Mouse (Mus musculus) spleen, adult 2 months (tissue): ENCODE data around the gene Gstp3. TPM values are rescaled to one million over a fixed set of nuclear protein-coding genes. Genes with fewer than 3 reads are reported as not detected.

ENCODE experiments used
- DNase-seq, 2 experiments: peaks; one replicate each; pipeline versions ENCODE4 v3.0.0 to v3.0.0-alpha.2; 2012 to 2021; ENCODE audit warnings: low spot score in 2 of 2, low read depth in 1 of 2
- H3K27ac ChIP-seq: fragments of 200-500 bp; 2 replicates; pipeline ENCODE4 v1.5.1; 2012; ENCODE audit warnings: low read length, inconsistent platforms; ENCODE audit not compliant: insufficient read depth
- H3K27me3 ChIP-seq: fragments of 200-500 bp; 2 replicates; pipeline ENCODE4 v1.6.1; 2012; ENCODE audit warnings: mild to moderate bottlenecking, moderate library complexity, low read length, inconsistent platforms; ENCODE audit not compliant: control insufficient read depth, insufficient read depth
- H3K36me3 ChIP-seq: fragments of 200-500 bp; 2 replicates; pipeline ENCODE4 v1.6.1; 2012; ENCODE audit warnings: mild to moderate bottlenecking, low read length, inconsistent platforms; ENCODE audit not compliant: control insufficient read depth, insufficient read depth
- H3K4me1 ChIP-seq: fragments of 200-500 bp; 2 replicates; pipeline ENCODE4 v1.6.1; 2011; ENCODE audit warnings: inconsistent platforms; ENCODE audit not compliant: control insufficient read depth, insufficient read depth, insufficient read length
- H3K4me3 ChIP-seq: fragments of 200-500 bp; 2 replicates; pipeline ENCODE4 v1.5.1; 2011; ENCODE audit warnings: mild to moderate bottlenecking, inconsistent platforms; ENCODE audit not compliant: insufficient read depth, insufficient read length; ENCODE audit errors: extremely low read depth
- CTCF ChIP-seq: fragments of 200-500 bp; IDR thresholded peaks from 2 replicates; pipeline ENCODE4 v1.5.1; 2011; ENCODE audit warnings: mild to moderate bottlenecking, inconsistent platforms; ENCODE audit not compliant: insufficient read depth, insufficient read length, insufficient replicate concordance; ENCODE audit errors: extremely low read depth
- POLR2A ChIP-seq: fragments of 200-500 bp; IDR thresholded peaks from 2 replicates; pipeline ENCODE4 v1.6.1; 2011; ENCODE audit warnings: low read depth, low read length, inconsistent platforms
- WGBS: fragments of 180-500 bp; shearing (Covaris S2); methylation state at CpG from one replicate; pipeline ENCODE4 v1.1.7; 2018; 5-methylcytosine and 5-hydroxymethylcytosine counted together
- polyA plus RNA-seq: library from polyadenylated mRNA; depleted of rRNA; stranded (reverse); fragments of >200 nt; gene quantifications from 2 replicates; pipeline ENCODE4 v1.2.3, GENCODE M21; 2012; rRNA removed

Gstp3 gene
- 13.0 and 15.7 TPM in 2 replicates for polyA plus RNA-seq

DNA sequence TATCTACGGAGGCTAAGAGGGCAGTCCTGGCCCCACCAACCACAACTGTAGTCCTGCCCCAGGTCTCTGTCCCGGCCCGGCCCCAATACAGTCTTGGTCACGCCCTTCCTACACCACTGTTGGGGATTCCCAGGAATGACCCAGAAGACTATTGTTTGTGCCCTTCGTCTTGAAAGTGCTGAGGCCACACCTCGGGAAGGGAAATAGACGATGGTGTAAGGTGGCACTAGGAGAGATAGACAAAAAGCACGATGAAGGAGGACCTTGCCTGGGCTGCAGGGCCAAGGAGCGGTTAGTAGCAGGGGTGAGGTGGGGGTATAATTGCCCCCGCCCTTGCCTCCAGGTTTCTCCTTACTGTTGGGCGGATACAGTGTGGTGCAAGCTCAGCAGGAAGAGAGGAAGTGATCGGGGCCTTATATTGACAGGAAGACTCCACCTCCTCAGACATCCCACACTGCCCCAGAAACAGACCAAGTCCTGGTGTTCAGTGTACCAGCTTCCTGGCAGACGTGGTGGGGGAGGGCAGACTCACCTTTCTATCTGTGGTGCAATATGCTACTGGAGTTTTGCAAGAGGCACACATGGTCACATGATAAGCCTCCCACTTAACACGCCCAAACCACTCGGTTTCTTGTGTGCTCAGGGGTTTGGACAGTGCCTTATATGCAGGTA is at the start of gene Gstp3:
Gene Gstp3, minus strand, starts transcription at position 501 of the 672 bp plus-strand sequence.
- TF ChIP-seq CTCF (no peak), POLR2A (no peak)
- no peaks in the 10 kb centered on the region for H3K36me3 ChIP-seq
- H3K27me3 ChIP-seq, result no peaks in the 10 kb centered on the region
- peak within 1 kb of the TSS; percentile 35; the same call in 1 of the 2 replicates for H3K4me3 ChIP-seq
- no peak for DNase-seq
- H3K27ac ChIP-seq, result peak within 1 kb of the TSS; percentile 71
- H3K4me1 ChIP-seq, result peaks cover 2% of the 10 kb centered on the region; the same call in 1 of the 2 replicates
- WGBS, result 35% methylated on average over 15 of the region's 15 CpGs

DNA sequence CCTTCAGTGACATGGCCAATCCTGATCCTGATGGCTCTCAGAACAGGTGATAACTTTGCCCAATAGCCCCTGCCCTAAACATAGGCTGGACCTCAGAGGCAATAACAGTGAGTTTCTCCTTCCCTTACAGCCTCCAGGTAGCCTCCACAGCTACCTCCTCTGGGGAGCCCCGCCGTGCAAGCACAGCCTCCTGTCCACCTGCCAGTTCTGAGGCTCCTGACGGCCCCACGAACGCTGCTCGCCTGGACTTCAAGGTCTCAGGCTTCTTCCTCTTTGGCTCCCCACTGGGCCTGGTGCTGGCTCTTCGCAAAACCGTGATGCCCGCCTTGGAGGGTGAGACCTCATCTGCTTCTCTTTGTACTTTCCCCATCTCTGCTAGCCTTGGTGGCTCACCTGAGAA is 49.2 kb upstream of the Gstp3 start:
- Histone ChIP-seq H3K27me3 (no peaks in the 10 kb centered on the region), H3K36me3 (peaks cover 52% of the 10 kb centered on the region), H3K27ac (no peak overlapping the region), H3K4me1 (peaks cover 4% of the 10 kb centered on the region; the same call in 1 of the 2 replicates), H3K4me3 (no peak overlapping the region)
- TF ChIP-seq CTCF, result no peak
- TF ChIP-seq POLR2A, result no peak
- DNase-seq, result no peak
- 88% methylated on average over 9 of the region's 9 CpGs for WGBS

DNA sequence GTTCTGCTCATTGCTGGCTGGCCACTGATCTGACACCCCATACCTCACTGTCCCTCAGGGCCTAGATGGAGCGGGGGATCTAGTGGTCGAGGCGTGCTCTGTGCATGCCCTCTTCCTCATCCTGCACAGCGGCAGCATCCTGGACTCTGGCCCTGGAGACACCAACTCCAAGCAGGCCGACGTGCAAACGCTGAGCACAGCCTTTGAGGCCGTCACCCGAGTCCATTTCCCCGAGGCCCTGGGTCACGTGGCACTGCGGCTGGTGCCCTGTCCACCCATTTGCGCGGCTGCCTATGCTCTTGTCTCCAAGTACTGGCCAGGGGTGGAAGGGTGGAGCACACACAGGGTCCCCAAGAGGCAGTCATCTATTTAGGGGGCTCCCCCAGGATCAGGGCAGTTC is 47.3 kb upstream of the Gstp3 start:
- peaks cover 50% of the 10 kb centered on the region for H3K36me3 ChIP-seq
- peaks cover 1% of the 10 kb centered on the region; the same call in 1 of the 2 replicates for H3K4me1 ChIP-seq
- no peak for TF ChIP-seq POLR2A
- no peak for TF ChIP-seq CTCF
- 94% methylated on average over 14 of the region's 14 CpGs for WGBS
- H3K27ac ChIP-seq, result no peak overlapping the region
- no peak for DNase-seq
- no peaks in the 10 kb centered on the region for H3K27me3 ChIP-seq
- H3K4me3 ChIP-seq, result no peak overlapping the region

DNA sequence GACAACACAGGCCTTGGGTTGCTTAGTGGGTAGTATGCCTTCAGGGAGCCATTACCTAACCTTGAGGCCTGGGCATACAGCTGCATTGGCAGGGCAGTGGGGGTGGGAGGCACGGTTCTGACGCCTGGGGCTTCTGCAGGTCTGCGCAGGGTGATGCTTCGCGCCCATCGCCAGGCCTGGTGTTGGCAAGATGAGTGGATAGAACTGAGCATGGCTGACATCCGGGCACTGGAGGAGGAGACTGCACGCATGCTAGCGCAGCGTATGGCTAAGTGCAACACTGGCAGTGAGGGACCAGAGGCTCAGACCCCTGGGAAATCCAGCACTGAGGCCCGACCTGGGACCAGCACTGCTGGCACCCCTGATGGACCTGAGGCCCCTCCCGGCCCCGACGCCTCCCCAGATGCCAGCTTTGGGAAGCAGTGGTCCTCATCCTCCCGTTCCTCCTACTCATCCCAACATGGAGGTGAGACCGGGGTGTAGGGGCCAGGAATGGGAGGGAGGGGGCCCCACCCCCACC is 45.4 kb upstream of the Gstp3 start:
- 94% methylated on average over 16 of the region's 16 CpGs for WGBS
- Histone ChIP-seq H3K36me3 (peaks cover 42% of the 10 kb centered on the region), H3K27ac (no peak overlapping the region), H3K4me3 (no peak overlapping the region), H3K27me3 (no peaks in the 10 kb centered on the region), H3K4me1 (peaks cover 10% of the 10 kb centered on the region)
- no peak for TF ChIP-seq POLR2A
- no peak for TF ChIP-seq CTCF
- no peak for DNase-seq

DNA sequence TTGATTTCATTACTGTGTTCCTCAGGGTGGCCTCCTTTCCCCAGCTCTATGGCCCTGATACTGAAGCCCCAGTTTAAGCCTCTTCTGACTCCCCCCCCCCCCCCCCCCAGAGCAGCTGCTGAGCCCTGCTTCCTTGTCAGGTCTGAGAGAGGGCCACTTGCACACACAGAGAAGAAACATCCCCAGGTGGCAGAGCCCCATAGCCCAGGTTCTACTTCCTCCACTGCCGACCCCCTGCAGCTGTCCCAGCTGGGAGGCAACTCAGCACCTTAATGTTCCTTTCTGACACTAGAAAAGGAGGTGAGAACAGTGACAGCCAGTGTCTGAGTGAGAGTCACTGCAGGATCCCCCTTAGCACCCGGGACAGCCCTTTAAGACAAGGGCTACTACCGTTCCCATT is 44.4 kb upstream of the Gstp3 start:
- 65% methylated on average over 3 of the region's 3 CpGs for WGBS
- Histone ChIP-seq H3K4me3 (no peak overlapping the region), H3K36me3 (peaks cover 42% of the 10 kb centered on the region), H3K27me3 (no peaks in the 10 kb centered on the region), H3K27ac (no peak overlapping the region), H3K4me1 (peaks cover 10% of the 10 kb centered on the region)
- no peak for TF ChIP-seq POLR2A
- no peak for TF ChIP-seq CTCF
- no peak for DNase-seq

DNA sequence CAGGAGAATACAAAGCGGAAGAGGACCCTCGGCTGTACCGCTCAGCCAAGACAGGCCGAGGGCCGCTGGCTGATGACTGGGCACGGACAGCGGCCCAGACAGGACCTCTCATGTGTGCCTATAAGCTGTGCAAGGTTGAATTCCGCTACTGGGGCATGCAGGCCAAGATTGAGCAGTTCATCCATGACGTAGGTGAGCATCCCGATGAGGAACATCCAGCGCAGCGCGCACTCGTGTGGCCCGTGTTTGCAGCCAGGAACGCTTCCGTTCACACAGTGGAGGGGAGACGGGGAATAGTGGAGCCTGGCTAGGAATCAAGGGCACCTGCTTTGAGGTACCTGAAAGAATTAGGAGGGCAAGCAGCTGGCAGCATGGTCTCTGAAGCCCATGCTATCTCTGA is 43.9 kb upstream of the Gstp3 start:
- Histone ChIP-seq H3K36me3 (peaks cover 39% of the 10 kb centered on the region), H3K27ac (no peak overlapping the region)
- 97% methylated on average over 18 of the region's 18 CpGs for WGBS

DNA sequence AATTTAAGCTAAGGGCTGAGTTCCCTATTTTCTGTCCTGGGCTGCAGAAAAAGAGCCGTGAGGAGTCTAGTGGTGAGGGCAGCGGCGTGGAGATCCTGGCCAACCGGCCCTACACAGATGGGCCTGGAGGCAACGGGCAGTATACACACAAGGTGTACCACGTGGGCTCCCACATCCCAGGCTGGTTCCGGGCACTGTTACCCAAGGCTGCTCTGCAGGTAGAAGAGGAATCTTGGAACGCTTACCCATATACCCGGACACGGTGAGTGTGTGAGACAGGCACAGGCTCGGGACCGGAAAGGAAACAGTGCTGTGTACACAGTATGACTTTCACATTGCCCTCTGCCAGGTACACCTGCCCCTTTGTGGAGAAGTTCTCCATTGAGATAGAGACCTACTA is 43.3 kb upstream of the Gstp3 start:
- peaks cover 33% of the 10 kb centered on the region for H3K36me3 ChIP-seq
- 76% methylated on average over 12 of the region's 12 CpGs for WGBS
- TF ChIP-seq POLR2A (no peak), CTCF (no peak)
- DNase-seq, result no peak
- no peaks in the 10 kb centered on the region for H3K27me3 ChIP-seq
- no peak overlapping the region for H3K4me3 ChIP-seq
- peaks cover 21% of the 10 kb centered on the region for H3K4me1 ChIP-seq
- no peak overlapping the region for H3K27ac ChIP-seq

More for the DNA sequence above, 43.9 kb upstream of the Gstp3 start:
- DNase-seq, result no peak
- H3K4me3 ChIP-seq, result no peak overlapping the region
- TF ChIP-seq POLR2A (no peak), CTCF (no peak)
- peaks cover 14% of the 10 kb centered on the region for H3K4me1 ChIP-seq
- H3K27me3 ChIP-seq, result no peaks in the 10 kb centered on the region
